Mouse (Mus musculus) forebrain, embryonic 12.5 days (tissue): Measurements from ENCODE around the gene Fhl3. TPM values are rescaled to one million over a fixed set of nuclear protein-coding genes. Genes with fewer than 3 reads are reported as not detected.

Experiments
- ATAC-seq: fragments of 200-750 bp; cut with Nextera tagmentation; 2 replicates; pipeline ENCODE4 v1.8.0; 2017; ENCODE audit warnings: moderate TSS enrichment; ENCODE audit not compliant: low FRiP score
- H3K27ac ChIP-seq: fragments of 300-500 bp; sonication (generic); 2 replicates; pipeline ENCODE4 v1.5.1; 2016; ENCODE audit warnings: mild to moderate bottlenecking
- H3K27me3 ChIP-seq: fragments of 300-500 bp; sonication (generic); 2 replicates; pipeline ENCODE4 v1.6.1; 2016; ENCODE audit warnings: mild to moderate bottlenecking
- H3K36me3 ChIP-seq: fragments of 300-500 bp; sonication (generic); replicated peaks from 2 replicates; pipeline ENCODE4 v1.6.1; 2016; ENCODE audit warnings: mild to moderate bottlenecking
- H3K4me1 ChIP-seq: fragments of 300-500 bp; sonication (generic); 2 replicates; pipeline ENCODE4 v1.6.1; 2016
- H3K4me2 ChIP-seq: fragments of 300-500 bp; sonication (generic); 2 replicates; pipeline ENCODE4 v1.6.1; 2016; ENCODE audit warnings: mild to moderate bottlenecking, moderate library complexity
- H3K4me3 ChIP-seq: fragments of 300-500 bp; sonication (generic); replicated peaks from 2 replicates; pipeline ENCODE4 v1.5.1; 2016; ENCODE audit warnings: mild to moderate bottlenecking
- H3K9ac ChIP-seq: fragments of 300-500 bp; sonication (generic); 2 replicates; pipeline ENCODE4 v1.6.1; 2016; ENCODE audit warnings: mild to moderate bottlenecking
- H3K9me3 ChIP-seq: fragments of 300-500 bp; sonication (generic); 2 replicates; pipeline ENCODE4 v1.6.1; 2016
- WGBS: fragments of 180-500 bp; shearing (Covaris S2); methylation state at CpG from one replicate; pipeline ENCODE4 v1.1.7; 2016; 5-methylcytosine and 5-hydroxymethylcytosine counted together
- polyA plus RNA-seq: library from polyadenylated mRNA; unstranded; fragments of >200 nt; fragmentation: Nextera tagmentation; extraction: Ambion mirVana; gene quantifications from 2 replicates; pipeline ENCODE4 v1.2.1, GENCODE M21; 2016

The Fhl3 gene
- 2.2 TPM in 2 replicates for polyA plus RNA-seq

GRCm38 (mm10) chr4:124700248-124700971 is at the start of gene Fhl3:
Fhl3 (plus strand) TSS chr4:124700701.
- WGBS: 0% methylated on average over 36 of the region's 59 CpGs
- no peaks in the 10 kb centered on the region for H3K9me3 ChIP-seq
- H3K4me1 ChIP-seq: peaks cover 53% of the 10 kb centered on the region
- H3K27me3 ChIP-seq: peaks cover 20% of the 10 kb centered on the region
- H3K36me3 ChIP-seq: no peaks in the 10 kb centered on the region
- H3K4me3 ChIP-seq: peak within 1 kb of the TSS; percentile 74
- ATAC-seq: peak; percentile 59
- H3K9ac ChIP-seq: peak within 1 kb of the TSS; percentile 74
- peak within 1 kb of the TSS; percentile 96 for H3K4me2 ChIP-seq
- H3K27ac ChIP-seq: peak within 1 kb of the TSS; percentile 53; the same call in 1 of the 2 replicates

GRCm38 (mm10) chr4:124652886-124653285 is 47.6 kb upstream of the Fhl3 start:
- no peaks in the 10 kb centered on the region for H3K36me3 ChIP-seq
- ATAC-seq: no peak
- H3K4me3 ChIP-seq: no peak overlapping the region
- WGBS: 4% methylated on average over 9 of the region's 9 CpGs
- peaks cover 92% of the 10 kb centered on the region for H3K27me3 ChIP-seq
- peaks cover 46% of the 10 kb centered on the region for H3K4me1 ChIP-seq
- no peak overlapping the region for H3K9ac ChIP-seq
- peak overlapping the region; percentile 29 for H3K4me2 ChIP-seq
- no peaks in the 10 kb centered on the region for H3K9me3 ChIP-seq
- no peak overlapping the region for H3K27ac ChIP-seq

- H3K4me1 ChIP-seq: peaks cover 63% of the 10 kb centered on the region
- H3K4me2 ChIP-seq: peak within 1 kb of the TSS; percentile 89
- peaks cover 92% of the 10 kb centered on the region for H3K27me3 ChIP-seq
- H3K36me3 ChIP-seq: no peaks in the 10 kb centered on the region
- WGBS: 0% methylated on average over 15 of the region's 15 CpGs
- peak within 1 kb of the TSS; percentile 66 for H3K4me3 ChIP-seq
- H3K9me3 ChIP-seq: no peaks in the 10 kb centered on the region
- H3K27ac ChIP-seq: peak within 1 kb of the TSS; percentile 53
- no peak for ATAC-seq
- peak within 1 kb of the TSS; percentile 68 for H3K9ac ChIP-seq
Measured at GRCm38 (mm10) chr4:124656518-124656853, 44.0 kb upstream of the Fhl3 start, which contains the start of gene Pou3f1. Pou3f1 (plus strand) TSS chr4:124656807.

- under 1% methylated on average over 60 of the region's 92 CpGs for WGBS
- peaks cover 63% of the 10 kb centered on the region for H3K4me1 ChIP-seq
- peak overlapping the region; percentile 66 for H3K4me3 ChIP-seq
- peaks cover 92% of the 10 kb centered on the region for H3K27me3 ChIP-seq
- peak overlapping the region; percentile 68 for H3K9ac ChIP-seq
- H3K27ac ChIP-seq: peak overlapping the region; percentile 27; the same call in 1 of the 2 replicates
- H3K36me3 ChIP-seq: no peaks in the 10 kb centered on the region
- H3K4me2 ChIP-seq: peak overlapping the region; percentile 89
- H3K9me3 ChIP-seq: no peaks in the 10 kb centered on the region
- ATAC-seq: peak; percentile 93
Measured at GRCm38 (mm10) chr4:124656854-124657650, 43.4 kb upstream of the Fhl3 start.

- peaks cover 92% of the 10 kb centered on the region for H3K27me3 ChIP-seq
- H3K9me3 ChIP-seq: no peaks in the 10 kb centered on the region
- under 1% methylated on average over 41 of the region's 61 CpGs for WGBS
- ATAC-seq: peak; percentile 10
- peak overlapping the region; percentile 66 for H3K4me3 ChIP-seq
- H3K27ac ChIP-seq: peak overlapping the region; percentile 53; the same call in 1 of the 2 replicates
- no peaks in the 10 kb centered on the region for H3K36me3 ChIP-seq
- peak overlapping the region; percentile 89 for H3K4me2 ChIP-seq
- H3K4me1 ChIP-seq: peaks cover 58% of the 10 kb centered on the region
- peak overlapping the region; percentile 68 for H3K9ac ChIP-seq
Measured at GRCm38 (mm10) chr4:124657781-124658180, 42.7 kb upstream of the Fhl3 start.

GRCm38 (mm10) chr4:124658412-124658851 is 42.1 kb upstream of the Fhl3 start:
- Histone ChIP-seq H3K9ac (peak overlapping the region; percentile 68), H3K36me3 (no peaks in the 10 kb centered on the region), H3K27ac (0 out of 2 replicates have a peak overlapping the region, but pooled peaks have one; percentile 42), H3K4me1 (peaks cover 57% of the 10 kb centered on the region), H3K9me3 (no peaks in the 10 kb centered on the region), H3K4me2 (peak overlapping the region; percentile 89), H3K27me3 (peaks cover 92% of the 10 kb centered on the region), H3K4me3 (peak overlapping the region; percentile 66)
- WGBS: under 1% methylated on average over 39 of the region's 39 CpGs
- no peak for ATAC-seq

- H3K36me3 ChIP-seq: no peaks in the 10 kb centered on the region
- peaks cover 65% of the 10 kb centered on the region for H3K4me1 ChIP-seq
- H3K4me2 ChIP-seq: peak overlapping the region; percentile 89
- peak overlapping the region; percentile 66 for H3K4me3 ChIP-seq
- H3K27ac ChIP-seq: no peak overlapping the region
- H3K9ac ChIP-seq: peak overlapping the region; percentile 68
- H3K9me3 ChIP-seq: no peaks in the 10 kb centered on the region
- under 1% methylated on average over 68 of the region's 68 CpGs for WGBS
- no peak for ATAC-seq
- H3K27me3 ChIP-seq: peaks cover 92% of the 10 kb centered on the region
Measured at GRCm38 (mm10) chr4:124659251-124660217, 41.0 kb upstream of the Fhl3 start.

- Histone ChIP-seq H3K27ac (no peak overlapping the region), H3K4me2 (peak overlapping the region; percentile 48), H3K27me3 (peaks cover 92% of the 10 kb centered on the region), H3K9me3 (no peaks in the 10 kb centered on the region), H3K4me3 (peak overlapping the region; percentile 27), H3K9ac (no peak overlapping the region), H3K36me3 (no peaks in the 10 kb centered on the region), H3K4me1 (peaks cover 66% of the 10 kb centered on the region)
- WGBS: 37% methylated on average over 3 of the region's 3 CpGs
- no peak for ATAC-seq
Measured at GRCm38 (mm10) chr4:124660603-124661002, 39.9 kb upstream of the Fhl3 start.

- H3K9me3 ChIP-seq: no peaks in the 10 kb centered on the region
- no peak overlapping the region for H3K4me3 ChIP-seq
- no peaks in the 10 kb centered on the region for H3K36me3 ChIP-seq
- 62% methylated on average over 3 of the region's 3 CpGs for WGBS
- H3K4me2 ChIP-seq: no peak overlapping the region
- H3K27me3 ChIP-seq: peaks cover 94% of the 10 kb centered on the region
- peaks cover 66% of the 10 kb centered on the region for H3K4me1 ChIP-seq
- H3K27ac ChIP-seq: no peak overlapping the region
- no peak for ATAC-seq
- H3K9ac ChIP-seq: no peak overlapping the region
Measured at GRCm38 (mm10) chr4:124663034-124663433, 37.5 kb upstream of the Fhl3 start.

GRCm38 (mm10) chr4:124664185-124664584 is 36.3 kb upstream of the Fhl3 start:
- Histone ChIP-seq H3K4me2 (peak overlapping the region; percentile 15; the same call in 1 of the 2 replicates), H3K27ac (no peak overlapping the region), H3K9ac (no peak overlapping the region), H3K9me3 (no peaks in the 10 kb centered on the region), H3K27me3 (peaks cover 95% of the 10 kb centered on the region), H3K4me3 (no peak overlapping the region), H3K4me1 (peaks cover 62% of the 10 kb centered on the region), H3K36me3 (no peaks in the 10 kb centered on the region)
- 44% methylated on average over 9 of the region's 9 CpGs for WGBS
- no peak for ATAC-seq

GRCm38 (mm10) chr4:124664604-124665003 is 35.9 kb upstream of the Fhl3 start:
- 72% methylated on average over 15 of the region's 15 CpGs for WGBS
- Histone ChIP-seq H3K36me3 (no peaks in the 10 kb centered on the region), H3K27me3 (peaks cover 95% of the 10 kb centered on the region), H3K4me1 (peaks cover 58% of the 10 kb centered on the region), H3K4me2 (no peak overlapping the region), H3K4me3 (no peak overlapping the region), H3K27ac (no peak overlapping the region), H3K9ac (no peak overlapping the region), H3K9me3 (no peaks in the 10 kb centered on the region)
- ATAC-seq: no peak
